Comparison of ENCODE assay signal across 8 mouse cellular contexts in the genomic region with DNA sequence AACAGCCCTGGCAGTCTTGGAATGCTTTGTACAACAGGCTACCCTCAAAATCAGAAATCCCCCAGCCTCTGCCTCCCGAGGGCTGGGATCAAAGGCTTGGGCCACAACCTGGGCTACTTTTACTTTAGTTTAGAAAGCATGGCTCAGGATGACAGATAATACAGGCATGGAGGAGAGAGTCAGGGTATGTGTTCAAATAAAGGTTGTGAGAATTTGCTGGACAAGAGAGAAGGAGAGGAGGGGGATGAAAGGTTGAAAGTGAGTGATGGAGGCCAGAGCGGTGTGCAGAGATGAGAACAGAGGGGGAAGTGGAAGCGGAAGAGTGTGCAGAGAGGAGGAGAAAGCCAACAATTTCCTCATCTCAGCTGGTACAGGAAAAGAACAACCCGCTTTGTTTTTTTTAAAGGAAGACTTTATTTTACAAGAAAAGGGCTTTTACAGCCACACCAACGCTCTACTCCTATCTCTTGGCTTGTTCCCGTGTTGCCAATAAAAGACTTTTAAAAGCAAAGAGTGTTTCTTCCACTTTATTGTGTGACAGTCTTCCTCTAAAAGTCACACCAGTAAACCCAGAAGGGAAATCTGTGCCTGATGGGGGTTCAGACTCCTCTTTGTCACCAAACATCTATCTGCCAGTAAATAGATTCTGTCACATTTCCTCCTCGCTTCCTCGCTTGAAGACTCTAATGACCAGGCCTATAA. TPM values are rescaled to one million over a fixed set of nuclear protein-coding genes. Genes with fewer than 3 reads are reported as not detected.
DNase-seq lines count a peak whose midpoint lies in the region; ATAC-seq and TF ChIP-seq lines count a peak whose summit lies in the region.

No protein-coding gene starts in this region.

- peaks cover 1% of the 10 kb centered on the region; the same call in 1 of the 2 replicates for H3K4me1 ChIP-seq in bone marrow, adult 2 months (ENCODE audit: control insufficient read depth, insufficient read depth, low read length)
- peaks cover 35% of the 10 kb centered on the region for H3K4me1 ChIP-seq in heart, embryonic 16.5 days (ENCODE audit: control insufficient read depth, insufficient read depth, low read length)
- H3K4me1 ChIP-seq in liver, postnatal 0 days (ENCODE audit: insufficient read depth): peaks cover 2% of the 10 kb centered on the region; the same call in 1 of the 2 replicates

- peak; percentile 17; the same call in 1 of the 2 replicates for ATAC-seq in heart, embryonic 16.5 days (replicated peaks; ENCODE audit: extremely low read depth, insufficient read depth, low FRiP score)
- ATAC-seq in liver, postnatal 0 days: 0 out of 2 replicates have a peak, but pooled peaks have one; percentile 39

- H3K9ac ChIP-seq in heart, embryonic 16.5 days (ENCODE audit: low read length): no peak overlapping the region
- no peak overlapping the region for H3K9ac ChIP-seq in liver, postnatal 0 days (replicated peaks)

- peak overlapping the region; percentile 45 for H3K4me2 ChIP-seq in heart, embryonic 16.5 days (ENCODE audit: low read depth, low read length)
- peak overlapping the region; percentile 58 for H3K4me2 ChIP-seq in liver, postnatal 0 days (ENCODE audit: low read depth, low read length)

- H3K36me3 ChIP-seq in heart, embryonic 16.5 days (ENCODE audit: control insufficient read depth, insufficient read depth): no peaks in the 10 kb centered on the region
- H3K36me3 ChIP-seq in liver, postnatal 0 days (replicated peaks; ENCODE audit: insufficient read depth, low read length): no peaks in the 10 kb centered on the region

- H3K4me3 ChIP-seq in gastrocnemius, adult 2 months: peak overlapping the region; percentile 23; the same call in 1 of the 2 replicates
- peak overlapping the region; percentile 24 for H3K4me3 ChIP-seq in bone marrow, adult 2 months (replicated peaks; ENCODE audit: control insufficient read depth, low read depth, low read length)
- no peak overlapping the region for H3K4me3 ChIP-seq in heart, embryonic 16.5 days (ENCODE audit: low read length)
- H3K4me3 ChIP-seq in liver, postnatal 0 days (ENCODE audit: low read depth, low read length): peak overlapping the region; percentile 21; the same call in 1 of the 2 replicates

- no peaks in the 10 kb centered on the region for H3K9me3 ChIP-seq in heart, embryonic 16.5 days (replicated peaks; ENCODE audit: control insufficient read depth, low read length)
- H3K9me3 ChIP-seq in liver, postnatal 0 days (ENCODE audit: low read length): no peaks in the 10 kb centered on the region

- WGBS in bone marrow, adult 2 months: 6% methylated on average over 8 of the region's 8 CpGs
- WGBS in heart, embryonic 16.5 days: 51% methylated on average over 8 of the region's 8 CpGs
- WGBS in liver, postnatal 0 days (ENCODE audit: insufficient replicate concordance): 26% methylated on average over 8 of the region's 8 CpGs

- no peak for TF ChIP-seq POLR2A in bone marrow, adult 2 months (IDR thresholded peaks at IDR 0.05; ENCODE audit: borderline replicate concordance, control insufficient read depth, low read depth, low read length)

- TF ChIP-seq EP300 in liver, postnatal 0 days (IDR thresholded peaks at IDR 0.05; ENCODE audit: low read depth): no peak

- DNase-seq in gastrocnemius, adult 2 months: no peak
- no peak for DNase-seq in gastrocnemius, postnatal 4 days (ENCODE audit: low spot score in 2 of 2)
- DNase-seq in liver, postnatal 0 days: no peak
- peak; percentile 40 for DNase-seq in thymus, postnatal 25 days
- no peak for DNase-seq in spleen, adult 18-20 months
- DNase-seq in adrenal gland, adult 8-10 months: no peak

- H3K27ac ChIP-seq in gastrocnemius, adult 2 months: peak overlapping the region; percentile 54
- peak overlapping the region; percentile 95 for H3K27ac ChIP-seq in bone marrow, adult 2 months (ENCODE audit: control insufficient read depth, insufficient read depth, low read depth, low read length, poor library complexity)
- H3K27ac ChIP-seq in heart, embryonic 16.5 days (ENCODE audit: low read length): peak overlapping the region; percentile 88
- peak overlapping the region; percentile 85 for H3K27ac ChIP-seq in liver, postnatal 0 days (ENCODE audit: low read depth)

- intact Hi-C loops in gastrocnemius, adult 2 months (cut with DNase I): no loop called here

- no peaks in the 10 kb centered on the region for H3K27me3 ChIP-seq in heart, embryonic 16.5 days (ENCODE audit: control insufficient read depth, insufficient read depth, low read length)
- no peaks in the 10 kb centered on the region for H3K27me3 ChIP-seq in liver, postnatal 0 days (ENCODE audit: insufficient read depth, low read length)

- TF ChIP-seq CTCF in gastrocnemius, adult 2 months (IDR thresholded peaks at IDR 0.05): no peak
- no peak for TF ChIP-seq CTCF in bone marrow, adult 2 months (IDR thresholded peaks at IDR 0.05; ENCODE audit: control insufficient read depth, insufficient read depth, low read length)
- TF ChIP-seq CTCF in liver, postnatal 0 days (IDR thresholded peaks at IDR 0.05; ENCODE audit: low read depth): no peak

RNA-seq across cellular contexts. Expression of gene Gng2, which starts 8.6 kb away (rescaled TPM):
- total RNA-seq in gastrocnemius, adult 2 months (2021): 1 to 10 TPM; 3.1 to 4.0 TPM
- total RNA-seq in gastrocnemius, postnatal 4 days (2021): 10 to 100 TPM; 28.0 to 34.7 TPM
- 8.7 and 23.1 TPM in 2 replicates for polyA plus RNA-seq in bone marrow, adult 2 months (2011; ENCODE audit: insufficient read depth, insufficient read length, low replicate concordance, missing spikeins)
- 58.8 and 64.2 TPM in 2 replicates for polyA plus RNA-seq in heart, embryonic 16.5 days (2015; fragmentation: Nextera tagmentation; extraction: Ambion mirVana)
- polyA plus RNA-seq in liver, postnatal 0 days (2015; fragmentation: Nextera tagmentation; extraction: Ambion mirVana): 6.2 and 8.3 TPM in 2 replicates
- 10 to 100 TPM; 30.0 to 52.2 (median 41.3) TPM for total RNA-seq in adrenal gland, adult 8-10 months (2022)

Comparison
In these comparisons a context has a peak if more than half of its experiments do, and no peak if none do; other contexts are left out.
1. RNA of gene Gng2, which starts 8.6 kb away (total RNA-seq): 30.0 to 52.2 TPM in adrenal gland, adult 8-10 months and 28.0 to 34.7 TPM in gastrocnemius, postnatal 4 days; 3.1 to 4.0 TPM in gastrocnemius, adult 2 months; every median in the first group is over 4 times any median in the second.
2. Peak in every context shown above with its lines, with median percentiles within 50 percentile points of each other: H3K27ac ChIP-seq.